22 mouse cellular contexts compared by ENCODE assay signal in the genomic region with DNA sequence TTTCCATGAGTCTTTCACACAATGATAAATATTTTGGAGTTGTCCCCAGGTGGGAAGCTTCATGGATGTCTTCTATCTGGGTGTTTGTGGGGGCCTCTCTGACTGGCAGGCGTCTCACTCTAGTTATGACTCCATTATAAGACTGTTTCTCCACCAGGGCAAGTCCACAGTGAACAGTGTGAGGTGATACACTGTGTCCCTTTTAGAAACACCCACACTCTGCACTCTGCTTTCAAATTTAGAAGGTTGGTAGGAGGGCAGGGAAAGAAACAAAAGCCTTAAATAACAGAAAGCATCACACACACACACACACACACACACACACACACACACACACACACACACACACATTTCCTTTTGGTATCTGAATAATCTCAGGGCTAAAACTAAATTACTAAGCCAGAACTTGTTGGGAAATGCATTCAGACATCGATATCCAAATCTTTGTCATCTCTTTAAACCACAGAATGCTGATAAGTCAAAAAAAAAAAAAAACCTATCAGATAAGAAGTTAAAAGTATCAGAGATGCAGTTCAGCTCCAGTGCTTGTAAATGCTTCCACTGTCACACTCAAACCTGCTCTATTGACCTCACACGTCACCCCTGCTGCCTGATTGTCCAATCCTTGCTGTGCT. TPM values are rescaled to one million over a fixed set of nuclear protein-coding genes. Genes with fewer than 3 reads are reported as not detected.
A peak's percentile ranks its signal among the peaks of the same experiment; 100 is the strongest.
DNase-seq lines count a peak whose midpoint lies in the region; ATAC-seq and TF ChIP-seq lines count a peak whose summit lies in the region.
"Had no signal": no experiment of that assay in that cellular context is flagged by ENCODE, and none has a peak within 500 bp of the region (broad histone marks: within the 10 kb centered on the region; RNA-seq: fewer than 3 reads in every experiment).

No protein-coding gene starts in this region.

- peak; percentile 77 for DNase-seq in CD4-positive helper T cell, adult 2 months (ENCODE audit: low read depth, low spot score)
- no peak for DNase-seq in adrenal gland, postnatal 4 days (ENCODE audit: low spot score in 2 of 2)
- DNase-seq in forebrain, embryonic 14.5 days (ENCODE audit: low spot score), result no peak
- DNase-seq in kidney, adult 2 months, result no peak
- no peak for DNase-seq in ovary, postnatal 14 days (ENCODE audit: low spot score)
- DNase-seq: adrenal gland, postnatal 14 days; cerebellum, adult 8-10 months; cerebellum, postnatal 14 days; forebrain, postnatal 0 days; gastrocnemius, postnatal 36 days; heart, adult 18-20 months; heart, postnatal 10 days; kidney, adult 18-20 months had no signal

- no peak overlapping the region for H3K4me2 ChIP-seq in forebrain, embryonic 14.5 days (ENCODE audit: low read length)
- H3K4me2 ChIP-seq: embryonic facial prominence, embryonic 13.5 days; forebrain, embryonic 12.5 days; intestine, embryonic 15.5 days had no signal

- TF ChIP-seq CTCF in kidney, adult 2 months (conservative IDR thresholded peaks at IDR 0.05; ENCODE audit: insufficient read depth, insufficient read length, low read depth, low read length), result no peak

- no peaks in the 10 kb centered on the region for H3K36me3 ChIP-seq in forebrain, embryonic 14.5 days (ENCODE audit: control insufficient read depth, insufficient read depth, low read length)
- H3K36me3 ChIP-seq in kidney, adult 2 months (ENCODE audit: control insufficient read depth, insufficient read depth, low read length), result no peaks in the 10 kb centered on the region
- H3K36me3 ChIP-seq: embryonic facial prominence, embryonic 13.5 days; forebrain, embryonic 12.5 days; G1E; heart, embryonic 10.5 days; intestine, embryonic 15.5 days had no signal

- WGBS in forebrain, embryonic 14.5 days, result 83% methylated on average over 3 of the region's 3 CpGs
- 68% methylated on average over 3 of the region's 3 CpGs for WGBS in kidney, adult 2 months

- H3K4me1 ChIP-seq in forebrain, embryonic 14.5 days (ENCODE audit: control insufficient read depth, insufficient read depth, low read length), result no peaks in the 10 kb centered on the region
- H3K4me1 ChIP-seq in kidney, adult 2 months (ENCODE audit: control insufficient read depth, insufficient read depth, low read length), result no peaks in the 10 kb centered on the region
- H3K4me1 ChIP-seq: embryonic facial prominence, embryonic 13.5 days; forebrain, embryonic 12.5 days; intestine, embryonic 15.5 days had no signal

- no peak for TF ChIP-seq POLR2A in kidney, adult 2 months (IDR thresholded peaks at IDR 0.05; ENCODE audit: low read depth, low read length)

- no peak overlapping the region for H3K9ac ChIP-seq in forebrain, embryonic 14.5 days (ENCODE audit: low read length)
- H3K9ac ChIP-seq: embryonic facial prominence, embryonic 13.5 days; forebrain, embryonic 12.5 days; forebrain, postnatal 0 days; intestine, embryonic 15.5 days had no signal

- no peak overlapping the region for H3K27ac ChIP-seq in forebrain, embryonic 14.5 days (ENCODE audit: low read depth, low read length)
- no peak overlapping the region for H3K27ac ChIP-seq in kidney, adult 2 months (ENCODE audit: insufficient read depth, low read depth, low read length)
- H3K27ac ChIP-seq: embryonic facial prominence, embryonic 13.5 days; forebrain, embryonic 12.5 days; heart, embryonic 10.5 days; intestine, embryonic 15.5 days had no signal

- no peak overlapping the region for H3K4me3 ChIP-seq in forebrain, embryonic 14.5 days (ENCODE audit: low read depth, low read length)
- no peak overlapping the region for H3K4me3 ChIP-seq in kidney, adult 2 months (ENCODE audit: insufficient read depth, low read depth, low read length)
- H3K4me3 ChIP-seq: embryonic facial prominence, embryonic 13.5 days; forebrain, embryonic 12.5 days; heart, embryonic 10.5 days; intestine, embryonic 15.5 days had no signal

- ATAC-seq in CD4-positive, CD25-positive, alpha-beta regulatory T cell, adult 4 months, result peak; percentile 40
- 0 out of 2 replicates have a peak, but pooled peaks have one; percentile 22 for ATAC-seq in common myeloid progenitor, adult 5-6 weeks (replicated peaks; ENCODE audit: low read depth, poor library complexity, severe bottlenecking)
- ATAC-seq in megakaryocyte, adult 5-6 weeks (ENCODE audit: poor library complexity, severe bottlenecking), result peak; percentile 14; the same call in 1 of the 2 replicates
- no peak for ATAC-seq in forebrain, embryonic 14.5 days
- ATAC-seq: forebrain, postnatal 0 days; hindbrain, embryonic 16.5 days; intestine, embryonic 15.5 days had no signal

- H3K27me3 ChIP-seq in forebrain, embryonic 14.5 days (replicated peaks; ENCODE audit: control insufficient read depth, insufficient read depth, low read length), result no peaks in the 10 kb centered on the region
- H3K27me3 ChIP-seq in kidney, adult 2 months (replicated peaks; ENCODE audit: control insufficient read depth, insufficient read depth, low read length), result no peaks in the 10 kb centered on the region
- H3K27me3 ChIP-seq: embryonic facial prominence, embryonic 13.5 days; forebrain, embryonic 12.5 days; intestine, embryonic 15.5 days had no signal

- no peaks in the 10 kb centered on the region for H3K9me3 ChIP-seq in forebrain, embryonic 14.5 days (replicated peaks; ENCODE audit: control insufficient read depth, low read length)
- H3K9me3 ChIP-seq: embryonic facial prominence, embryonic 13.5 days; forebrain, embryonic 12.5 days; heart, embryonic 10.5 days; intestine, embryonic 15.5 days had no signal

RNA-seq across cellular contexts. Expression of gene Slc9a9, which starts 8.4 kb away (rescaled TPM):
- polyA plus RNA-seq in CD4-positive, CD25-positive, alpha-beta regulatory T cell, adult 4 months (2017; shearing (Covaris generic)), result 10 to 100 TPM; 35.6 to 44.2 TPM
- 13.7 and 15.9 TPM in 2 replicates for total RNA-seq in common myeloid progenitor, adult 5-6 weeks (2017)
- 19.1 and 21.5 TPM in 2 replicates for total RNA-seq in megakaryocyte, adult 5-6 weeks (2015)
- total RNA-seq in megakaryocyte, adult 5-6 weeks (2017), result 20.8 and 21.9 TPM in 2 replicates
- 1 to 10 TPM; 3.4 to 4.4 TPM for total RNA-seq in adrenal gland, postnatal 4 days (2021)
- 3.7 and 4.7 TPM in 2 replicates for polyA plus RNA-seq in forebrain, embryonic 14.5 days (2014; fragmentation: Nextera tagmentation; extraction: Ambion mirVana)
- polyA plus RNA-seq in kidney, adult 2 months (2012; rRNA removed), result 1.2 and 1.5 TPM in 2 replicates
- polyA plus RNA-seq: G1E had no signal
